Mouse (Mus musculus) 416B (cell line): ENCODE results near the gene Grm6.

ENCODE experiments used
- DNase-seq: peaks from one replicate; pipeline ENCODE4 v3.0.0; 2011; ENCODE audit warnings: low read depth

Gene Grm6

GRCm38 (mm10) chr11:50850177-50850735 is at the start of gene Grm6:
TSS of gene Grm6 (plus strand) at chr11:50850685.
- DNase-seq, result peak; percentile 2

DNA sequence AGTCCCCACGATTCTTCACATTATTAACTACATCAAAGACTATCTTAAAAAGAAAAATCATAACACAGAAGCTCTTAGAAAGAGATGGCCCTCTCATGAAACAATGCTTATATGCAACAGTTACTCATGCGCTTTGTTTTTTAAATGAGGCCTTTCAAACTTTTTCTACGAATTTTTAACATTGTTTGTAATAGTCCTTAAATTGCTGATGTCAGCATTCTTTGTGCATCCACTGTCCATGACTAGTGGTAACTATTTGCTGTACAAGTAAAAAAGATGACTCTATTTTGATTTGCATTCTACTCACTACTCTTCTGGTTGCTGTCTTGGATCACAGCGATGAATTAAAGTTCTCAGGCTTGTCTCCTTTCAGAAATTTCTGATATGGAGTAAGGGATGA is 36.3 kb upstream of the Grm6 start:
- no peak for DNase-seq

DNA sequence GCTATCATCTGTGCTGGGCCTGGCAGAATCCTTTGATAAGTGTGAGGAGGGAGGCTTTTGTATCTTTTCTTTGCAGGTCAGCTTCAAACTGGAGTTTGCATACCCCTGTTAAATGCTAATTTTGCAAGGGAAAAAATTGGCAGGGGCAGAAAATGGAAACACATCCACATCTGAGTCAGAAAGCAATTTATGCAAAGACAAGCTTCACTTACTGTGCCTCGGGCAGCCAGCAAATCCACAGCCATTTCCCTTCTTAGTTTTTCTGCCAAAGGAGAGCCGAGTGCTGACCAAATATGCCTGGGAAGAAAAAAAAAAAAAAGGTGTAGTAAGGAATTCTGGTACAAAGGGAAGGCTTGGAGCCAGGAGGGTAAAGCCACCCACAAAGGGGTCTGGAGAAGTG is 24.3 kb upstream of the Grm6 start:
- DNase-seq, result no peak

- DNase-seq, result no peak
These were observed 23.2 kb upstream of the Grm6 start, which contains the start of gene Zfp354c for GRCm38 (mm10) chr11:50827010-50827953. TSS of gene Zfp354c (minus strand) at chr11:50827724.

- no peak for DNase-seq
These were observed 14.8 kb upstream of the Grm6 start for GRCm38 (mm10) chr11:50835727-50836126.

- DNase-seq, result no peak
These were observed 9.3 kb upstream of the Grm6 start, which contains the start of gene Zfp879 for GRCm38 (mm10) chr11:50841023-50841735. TSS of gene Zfp879 (minus strand) at chr11:50841552.

- no peak for DNase-seq
These were observed 4.5 kb upstream of the Grm6 start for GRCm38 (mm10) chr11:50845951-50846350.

GRCm38 (mm10) chr11:50847047-50847446 is 3.4 kb upstream of the Grm6 start:
- no peak for DNase-seq

DNA sequence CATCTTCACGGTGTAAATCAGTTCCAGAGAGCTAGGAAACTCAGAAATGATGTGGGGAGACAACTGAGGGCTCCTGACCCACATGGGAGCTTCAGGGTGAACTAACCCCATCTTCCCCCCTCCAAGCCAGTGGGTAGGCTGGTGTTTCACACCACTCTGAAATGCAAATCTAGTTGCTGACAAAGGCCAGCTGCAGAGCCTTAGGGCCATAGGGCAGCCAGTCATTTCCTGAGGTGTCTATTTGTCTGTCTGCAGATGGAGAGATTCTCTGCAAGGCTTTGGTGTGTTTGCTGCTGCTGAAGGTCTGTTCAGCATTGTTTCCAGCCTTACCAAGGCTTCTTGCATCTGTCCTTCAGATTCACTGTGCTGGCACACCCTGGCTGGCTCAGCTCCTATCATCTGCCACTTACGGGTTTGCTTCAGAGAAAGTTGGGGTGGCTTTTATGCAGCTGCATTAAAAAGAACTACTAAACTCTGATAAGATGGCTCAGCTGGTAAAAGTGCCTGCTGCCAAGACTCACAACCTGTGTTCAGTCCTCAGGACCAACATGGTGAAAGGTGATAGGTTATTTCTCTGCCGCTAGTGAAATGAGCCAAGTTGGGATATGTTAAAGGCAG is 1.9 kb upstream of the Grm6 start:
- no peak for DNase-seq

- DNase-seq, result no peak
These were observed 1.2 kb upstream of the Grm6 start for GRCm38 (mm10) chr11:50849310-50849709.

- DNase-seq, result no peak
These were observed 610 bp downstream of the Grm6 start for GRCm38 (mm10) chr11:50850989-50851601.

- no peak for DNase-seq
These were observed 28.2 kb downstream of the Grm6 start for GRCm38 (mm10) chr11:50878641-50879040.

DNA sequence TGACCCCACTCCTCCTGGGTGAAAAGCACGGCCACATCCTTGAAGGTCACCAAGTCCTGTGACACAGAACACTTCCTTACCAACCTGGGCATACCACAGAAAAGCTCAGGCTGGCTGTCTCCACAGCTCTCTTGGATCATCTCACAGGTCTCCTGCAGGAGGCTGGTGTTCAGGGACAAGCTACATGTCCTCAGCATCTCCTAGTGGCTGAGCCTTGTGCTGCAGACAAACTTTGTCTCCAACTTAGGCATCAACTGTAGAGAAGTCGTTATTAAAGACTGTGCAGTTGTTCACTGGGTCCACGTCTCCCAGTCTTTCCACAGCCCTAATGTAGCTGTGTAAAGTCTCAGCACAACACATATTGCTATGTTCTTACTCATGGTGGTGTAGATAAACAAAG is 33.3 kb downstream of the Grm6 start:
- no peak for DNase-seq

GRCm38 (mm10) chr11:50886231-50886932 is 35.9 kb downstream of the Grm6 start:
- DNase-seq, result no peak

GRCm38 (mm10) chr11:50886933-50887293 is 36.4 kb downstream of the Grm6 start:
- no peak for DNase-seq

- no peak for DNase-seq
These were observed 37.1 kb downstream of the Grm6 start, which contains the start of gene Zfp454 for GRCm38 (mm10) chr11:50887390-50888128. TSS of gene Zfp454 (minus strand) at chr11:50887651.

DNA sequence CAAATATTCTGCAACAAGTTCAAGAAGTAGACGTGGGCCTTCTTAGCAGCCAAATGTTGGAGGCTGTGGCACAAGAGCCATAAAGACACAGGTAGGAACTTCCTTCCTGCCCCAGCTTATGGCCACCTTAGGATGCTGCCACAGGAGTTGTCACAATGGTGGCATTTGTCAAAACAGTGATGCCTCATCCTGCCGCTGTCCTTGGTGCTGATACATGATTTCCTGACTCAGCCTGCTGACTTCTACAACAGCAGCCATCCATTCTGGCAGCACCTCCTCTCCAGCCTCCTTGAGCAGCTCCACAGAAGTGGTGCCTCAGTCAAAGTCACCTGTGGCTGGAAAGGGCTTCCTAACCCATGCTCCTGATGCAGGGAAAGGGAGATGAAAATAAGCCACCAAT is 42.0 kb downstream of the Grm6 start:
- peak; percentile 16 for DNase-seq

GRCm38 (mm10) chr11:50897359-50897758 is 46.9 kb downstream of the Grm6 start:
- no peak for DNase-seq

GRCm38 (mm10) chr11:50908136-50908535 is 57.7 kb downstream of the Grm6 start:
- no peak for DNase-seq

DNA sequence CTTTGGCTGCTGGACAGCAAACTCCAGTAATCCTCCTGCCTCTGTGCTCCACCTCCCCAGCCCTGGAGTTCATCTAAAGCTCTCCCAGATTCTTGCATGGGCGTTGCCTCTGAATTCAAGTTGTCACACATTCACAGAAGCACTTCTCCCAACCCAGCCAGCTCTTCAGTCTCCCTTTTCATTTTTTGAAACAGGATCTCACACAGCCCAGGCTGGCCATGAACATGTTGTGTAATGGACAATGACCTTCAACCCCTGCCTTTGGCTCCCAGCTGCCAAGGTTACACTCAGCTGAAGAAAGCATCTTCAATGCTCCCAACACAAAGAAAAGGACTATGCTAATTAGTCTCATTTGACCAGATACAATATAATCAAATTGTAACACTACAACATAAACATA is 62.8 kb downstream of the Grm6 start:
- no peak for DNase-seq
